Mouse (Mus musculus) splenic B cell, adult 2 months (primary cell): Measurements from ENCODE around the gene AC131692.1.
"Not testable (repeated sequence)": the region's sequence is repeated elsewhere in the genome, so short reads cannot be mapped to it uniquely, and the experiment has no call there.

Source experiments
- DNase-seq: peaks from one replicate; pipeline ENCODE4 v3.0.0-alpha.2; 2011; ENCODE audit warnings: low read depth, low spot score
- H3K27me3 ChIP-seq: 2 replicates; pipeline ENCODE4 v1.6.1; 2012; ENCODE audit warnings: mild to moderate bottlenecking, low read length, moderate library complexity, mixed read lengths; ENCODE audit not compliant: control insufficient read depth, poor library complexity, insufficient read depth, severe bottlenecking
- H3K36me3 ChIP-seq: 2 replicates; pipeline ENCODE4 v1.6.1; 2012; ENCODE audit warnings: mild to moderate bottlenecking, low read length, moderate library complexity, mixed read lengths; ENCODE audit not compliant: control insufficient read depth, poor library complexity, insufficient read depth, severe bottlenecking

AC131692.1 gene

GRCm38 (mm10) chr19:6118677-6119185 is 24.5 kb downstream of the AC131692.1 start:
- no peak for DNase-seq
- H3K36me3 ChIP-seq: no peaks in the 10 kb centered on the region; the same call in 1 of the 2 replicates
- H3K27me3 ChIP-seq: no peaks in the 10 kb centered on the region

GRCm38 (mm10) chr19:6121761-6122160 is 27.5 kb downstream of the AC131692.1 start:
- H3K36me3 ChIP-seq: no peaks in the 10 kb centered on the region
- no peak for DNase-seq

GRCm38 (mm10) chr19:6123330-6123729 is 29.1 kb downstream of the AC131692.1 start:
- no peak for DNase-seq
- H3K36me3 ChIP-seq: no peaks in the 10 kb centered on the region
- H3K27me3 ChIP-seq: no peaks in the 10 kb centered on the region

More at GRCm38 (mm10) chr19:6121761-6122160, 27.5 kb downstream of the AC131692.1 start:
- no peaks in the 10 kb centered on the region for H3K27me3 ChIP-seq

- Histone ChIP-seq H3K36me3 (no peaks in the 10 kb centered on the region), H3K27me3 (no peaks in the 10 kb centered on the region)
- DNase-seq: no peak
These were observed 30.7 kb downstream of the AC131692.1 start for GRCm38 (mm10) chr19:6124898-6125297.

DNA sequence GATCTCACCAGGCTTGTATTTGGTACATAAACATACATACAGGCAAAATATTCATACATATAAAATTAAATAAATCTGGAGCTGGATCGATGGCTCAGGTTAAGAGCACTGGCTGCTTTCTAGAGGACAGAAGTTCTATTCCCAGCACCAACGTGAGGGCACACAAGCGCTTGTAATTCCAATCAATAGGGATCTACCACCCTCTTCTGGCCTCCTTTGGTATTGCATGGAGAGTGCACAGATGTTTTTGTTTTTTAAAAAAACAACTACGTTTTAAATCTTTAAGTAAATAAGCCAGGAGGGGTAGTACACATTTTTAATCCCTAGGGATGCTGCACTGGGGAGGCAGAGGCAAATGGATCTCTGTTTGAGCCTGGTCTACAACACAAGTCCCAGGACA is 32.1 kb downstream of the AC131692.1 start:
- Histone ChIP-seq H3K36me3 (no peaks in the 10 kb centered on the region), H3K27me3 (no peaks in the 10 kb centered on the region)
- peak; percentile 85 for DNase-seq

GRCm38 (mm10) chr19:6126789-6127580 is 32.8 kb downstream of the AC131692.1 start:
- no peaks in the 10 kb centered on the region for H3K36me3 ChIP-seq

GRCm38 (mm10) chr19:6127760-6128341 is 33.6 kb downstream of the AC131692.1 start, which contains the start of gene Snx15:
Gene Snx15, minus strand, starts transcription at chr19:6128304.
- Histone ChIP-seq H3K36me3 (no peaks in the 10 kb centered on the region), H3K27me3 (no peaks in the 10 kb centered on the region)
- peak; percentile 97 for DNase-seq

More at GRCm38 (mm10) chr19:6126789-6127580, 32.8 kb downstream of the AC131692.1 start:
- H3K27me3 ChIP-seq: no peaks in the 10 kb centered on the region
- no peak for DNase-seq

DNA sequence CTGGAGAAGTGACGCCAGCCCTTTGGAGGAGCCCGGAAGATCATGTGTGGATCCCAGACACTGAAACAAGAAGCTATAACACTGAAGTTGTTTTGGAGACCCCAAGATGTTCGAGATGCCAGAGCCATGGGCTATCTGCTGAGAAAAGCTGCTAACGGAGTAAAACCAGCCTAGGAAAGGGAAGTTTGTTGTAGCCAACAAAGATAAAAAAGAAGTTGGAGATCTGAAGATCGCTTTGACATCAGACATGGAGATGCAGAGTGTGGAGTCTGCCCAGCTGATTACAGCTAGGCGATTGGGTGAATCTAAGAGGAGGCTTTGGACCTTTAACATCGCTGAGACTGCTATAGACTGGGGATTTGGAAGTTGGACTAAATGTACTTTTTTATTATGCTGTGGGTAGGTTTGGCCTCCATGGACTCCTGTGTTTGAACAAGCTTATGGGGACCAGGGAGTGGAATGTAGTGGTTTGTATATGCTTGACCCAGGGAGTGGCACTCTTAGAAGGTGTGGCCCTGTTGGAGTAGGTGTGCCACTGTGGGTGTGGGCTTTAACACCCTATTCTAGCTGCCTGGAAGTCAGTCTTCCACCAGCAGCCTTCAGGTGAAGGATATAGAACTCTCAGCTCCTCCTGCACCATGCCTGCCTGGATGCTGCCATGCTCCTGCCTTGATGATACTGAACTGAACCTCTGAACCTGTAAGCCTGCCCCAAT is 36.4 kb downstream of the AC131692.1 start:
- not testable (repeated sequence) for H3K36me3 ChIP-seq, H3K27me3 ChIP-seq, DNase-seq

- Histone ChIP-seq H3K36me3 (no peaks in the 10 kb centered on the region; the same call in 1 of the 2 replicates), H3K27me3 (no peaks in the 10 kb centered on the region)
- DNase-seq: no peak
These were observed 38.1 kb downstream of the AC131692.1 start for GRCm38 (mm10) chr19:6132171-6132827.

DNA sequence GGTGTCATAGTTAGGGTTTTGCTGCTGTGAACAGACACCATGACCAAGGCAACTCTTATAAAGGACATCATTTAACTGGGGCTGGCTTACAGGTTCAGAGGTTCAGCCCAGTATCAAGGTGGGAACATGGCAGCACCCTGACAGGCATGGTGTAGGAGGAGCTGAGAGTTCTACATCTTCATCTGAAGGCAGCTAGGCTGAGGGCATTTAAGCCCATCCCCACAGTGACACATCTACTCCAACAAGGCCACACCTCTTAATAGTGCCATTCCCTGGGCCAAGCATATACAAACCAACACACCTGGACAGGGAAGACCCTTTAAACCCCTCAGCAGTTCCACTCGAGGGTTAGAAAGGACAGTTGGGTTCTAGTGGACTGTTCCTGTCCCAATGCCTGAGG is 39.0 kb downstream of the AC131692.1 start:
- H3K36me3 ChIP-seq, DNase-seq, H3K27me3 ChIP-seq: not testable (repeated sequence)

GRCm38 (mm10) chr19:6136397-6136796 is 42.2 kb downstream of the AC131692.1 start:
- no peak for DNase-seq
- H3K27me3 ChIP-seq: no peaks in the 10 kb centered on the region
- no peaks in the 10 kb centered on the region; the same call in 1 of the 2 replicates for H3K36me3 ChIP-seq

GRCm38 (mm10) chr19:6139701-6140100 is 45.5 kb downstream of the AC131692.1 start:
- no peaks in the 10 kb centered on the region for H3K27me3 ChIP-seq
- H3K36me3 ChIP-seq: no peaks in the 10 kb centered on the region; the same call in 1 of the 2 replicates
- no peak for DNase-seq

DNA sequence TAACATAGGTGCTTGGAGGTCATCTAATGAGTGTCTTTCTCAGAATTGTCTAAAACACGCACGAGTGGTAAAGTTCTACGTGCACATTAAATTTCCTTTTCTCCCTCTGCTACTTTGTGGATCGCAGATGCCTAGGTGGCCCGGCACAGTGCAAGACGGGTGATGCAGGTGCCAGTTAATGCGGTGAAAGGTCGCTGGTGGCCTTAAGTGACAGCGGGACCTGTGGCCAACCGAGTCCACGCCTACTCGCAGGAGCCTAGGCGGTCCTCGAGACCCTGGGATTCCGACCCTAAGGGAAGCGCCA is 46.1 kb downstream of the AC131692.1 start:
- no peak for DNase-seq
- Histone ChIP-seq H3K27me3 (no peaks in the 10 kb centered on the region), H3K36me3 (no peaks in the 10 kb centered on the region; the same call in 1 of the 2 replicates)

DNA sequence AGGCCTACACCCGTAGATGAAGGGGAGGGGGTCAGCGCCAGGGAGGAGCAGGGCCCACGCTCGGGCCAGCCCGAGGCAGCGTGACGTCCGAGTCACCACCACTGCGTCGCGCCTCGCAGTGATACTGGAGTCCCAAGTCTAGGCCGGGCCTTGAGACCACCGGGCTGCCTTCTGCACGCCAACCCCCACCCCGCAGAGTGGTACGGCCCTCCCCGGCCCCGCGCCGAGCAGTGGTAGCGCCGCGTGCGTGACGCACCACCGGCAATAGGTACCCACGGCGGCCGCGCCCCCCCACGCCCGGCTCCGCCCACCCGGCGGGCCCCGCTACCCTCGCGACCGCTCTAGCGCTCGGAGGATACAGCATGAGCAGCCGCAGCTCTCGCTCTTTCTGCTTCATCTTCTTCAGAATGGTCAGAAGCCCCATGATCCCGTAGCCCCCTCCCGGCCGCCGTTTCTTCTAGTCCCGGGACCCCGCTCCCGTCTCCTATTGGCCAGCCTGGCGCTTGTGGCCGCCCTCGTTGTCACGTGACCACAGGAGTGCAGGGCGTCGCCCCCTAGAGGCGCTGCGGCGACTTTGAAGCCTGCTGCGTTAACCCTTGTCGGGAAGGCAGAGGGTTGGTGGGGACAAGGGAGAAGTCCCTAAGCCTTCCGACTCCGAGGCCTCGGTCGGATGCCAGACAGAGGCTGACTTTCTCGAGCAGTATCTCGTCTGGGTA is 46.6 kb downstream of the AC131692.1 start, which contains the start of gene Batf2:
Gene Batf2, plus strand, starts transcription at position 306 of the 716 bp plus-strand sequence.
- no peaks in the 10 kb centered on the region; the same call in 1 of the 2 replicates for H3K36me3 ChIP-seq
- peak; percentile 97 for DNase-seq

More for the DNA sequence above, 46.6 kb downstream of the AC131692.1 start, which contains the start of gene Batf2:
- H3K27me3 ChIP-seq: no peaks in the 10 kb centered on the region
